Mouse (Mus musculus): ENCODE data around the gene Vmn1r175. TPM values are rescaled to one million over a fixed set of nuclear protein-coding genes. Genes with fewer than 3 reads are reported as not detected.
"Not testable (repeated sequence)": the region's sequence is repeated elsewhere in the genome, so short reads cannot be mapped to it uniquely, and the experiment has no call there.

The Vmn1r175 gene
- polyA plus RNA-seq (2015; fragmentation: Nextera tagmentation; extraction: Ambion mirVana): not detected in 2 replicates

DNA sequence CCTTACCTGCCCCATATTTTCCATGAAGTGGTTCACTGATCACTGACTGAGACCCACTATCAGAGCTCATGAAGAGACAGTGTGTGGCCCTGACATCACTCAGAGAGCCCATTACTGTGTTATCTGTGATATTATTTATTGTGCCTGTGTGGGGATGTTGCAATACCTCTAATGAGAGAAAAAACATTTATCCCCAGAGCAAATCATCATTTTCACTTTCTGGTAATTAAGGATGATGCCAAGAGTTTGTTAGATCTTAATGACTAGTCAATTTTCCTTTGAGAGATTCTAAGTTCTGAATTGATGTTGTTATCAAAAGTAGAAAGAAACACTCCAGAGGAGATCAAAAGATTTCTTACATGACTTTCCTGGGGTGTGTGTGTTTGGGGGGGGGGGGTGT, at the start of gene Vmn1r175:
Vmn1r175 (minus strand) TSS at position 101 of the 400 bp plus-strand sequence.
- not testable (repeated sequence) for H3K9me3 ChIP-seq (ENCODE audit: control insufficient read depth); H3K4me2 ChIP-seq (replicated peaks; ENCODE audit: low read depth); H3K4me1 ChIP-seq (replicated peaks; ENCODE audit: control insufficient read depth, insufficient read depth, low read length); H3K9ac ChIP-seq (ENCODE audit: low read depth, low read length); H3K27me3 ChIP-seq (replicated peaks; ENCODE audit: control insufficient read depth, insufficient read depth, low read length); H3K36me3 ChIP-seq (ENCODE audit: control insufficient read depth, insufficient read depth); ATAC-seq; H3K4me3 ChIP-seq (ENCODE audit: low read depth, low read length); H3K27ac ChIP-seq (ENCODE audit: low read depth, low read length)

DNA sequence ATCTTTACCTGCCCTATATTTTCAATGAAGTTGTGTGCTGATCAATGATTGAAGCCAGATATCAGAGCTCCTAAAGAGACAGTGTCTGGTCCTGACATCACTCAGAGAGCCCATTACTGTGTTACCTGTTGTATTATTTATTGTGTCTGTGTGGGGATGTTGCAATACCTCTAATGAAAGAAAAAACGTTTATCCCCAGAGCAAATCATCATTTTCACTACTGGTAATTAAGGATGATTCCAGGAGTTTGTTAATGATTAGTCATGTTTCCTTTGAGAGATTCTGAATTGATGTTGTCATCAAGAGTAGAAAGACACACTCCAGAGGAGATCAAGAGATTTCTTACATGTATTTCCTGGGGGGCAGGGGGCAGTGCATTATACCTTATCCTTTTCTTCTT, 26.8 kb upstream of the Vmn1r175 start, which contains the start of gene Vmn1r176:
Vmn1r176 (minus strand) TSS at position 101 of the 400 bp plus-strand sequence.
- WGBS: no CpG with 5 or more reads among the region's 1 CpGs

DNA sequence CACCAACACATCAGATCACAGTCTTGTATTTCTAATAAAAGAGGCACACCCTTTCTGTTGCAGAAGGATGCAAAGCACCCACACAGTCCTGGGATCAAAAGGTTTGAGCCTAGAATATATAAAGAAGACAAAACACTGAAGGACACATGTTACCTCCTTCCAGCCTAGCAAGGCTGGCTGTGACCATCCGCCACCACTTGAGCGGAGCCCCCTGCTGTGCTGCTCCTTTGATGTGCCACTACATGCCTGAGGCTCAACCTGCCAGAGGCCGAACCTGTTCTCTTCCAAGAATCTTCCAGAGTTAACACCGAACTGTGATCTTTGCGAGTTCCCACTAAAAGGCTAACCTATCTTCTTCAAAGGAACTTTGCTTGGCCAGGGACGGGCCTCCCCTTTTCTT, 25.9 kb downstream of the Vmn1r175 start:
- TF ChIP-seq CTCF (IDR thresholded peaks at IDR 0.05; ENCODE audit: low read depth): no peak
- WGBS: 83% methylated on average over 6 of the region's 6 CpGs

More for the DNA sequence above, 26.8 kb upstream of the Vmn1r175 start, which contains the start of gene Vmn1r176:
- H3K4me2 ChIP-seq (replicated peaks; ENCODE audit: low read depth); H3K27ac ChIP-seq (ENCODE audit: low read depth, low read length); H3K36me3 ChIP-seq (ENCODE audit: control insufficient read depth, insufficient read depth); H3K9ac ChIP-seq (ENCODE audit: low read depth, low read length); H3K9me3 ChIP-seq (ENCODE audit: control insufficient read depth); H3K27me3 ChIP-seq (replicated peaks; ENCODE audit: control insufficient read depth, insufficient read depth, low read length); ATAC-seq; H3K4me1 ChIP-seq (replicated peaks; ENCODE audit: control insufficient read depth, insufficient read depth, low read length); H3K4me3 ChIP-seq (ENCODE audit: low read depth, low read length): not testable (repeated sequence)

More for the DNA sequence above, 25.9 kb downstream of the Vmn1r175 start:
- Histone ChIP-seq H3K4me1 (replicated peaks; ENCODE audit: control insufficient read depth, insufficient read depth, low read length) (no peaks in the 10 kb centered on the region), H3K9ac (ENCODE audit: low read depth, low read length) (no peak overlapping the region), H3K4me2 (replicated peaks; ENCODE audit: low read depth) (no peak overlapping the region), H3K4me3 (ENCODE audit: low read depth, low read length) (no peak overlapping the region), H3K9me3 (ENCODE audit: control insufficient read depth) (peaks cover 6% of the 10 kb centered on the region; the same call in 1 of the 2 replicates), H3K27me3 (replicated peaks; ENCODE audit: control insufficient read depth, insufficient read depth, low read length) (no peaks in the 10 kb centered on the region), H3K27ac (ENCODE audit: low read depth, low read length) (no peak overlapping the region), H3K36me3 (ENCODE audit: control insufficient read depth, insufficient read depth) (no peaks in the 10 kb centered on the region)
- ATAC-seq: no peak

Other genes with a start within 250 kb of the Vmn1r175 start
- not detected in 2 replicates for gene Vmn1r169, start 235.1 kb downstream of the Vmn1r175 start, polyA plus RNA-seq (2015; fragmentation: Nextera tagmentation; extraction: Ambion mirVana)
- not detected in 2 replicates for gene Vmn1r170, start 204.5 kb downstream of the Vmn1r175 start, polyA plus RNA-seq (2015; fragmentation: Nextera tagmentation; extraction: Ambion mirVana)
- not detected in 2 replicates for gene Vmn1r171, start 179.9 kb downstream of the Vmn1r175 start, polyA plus RNA-seq (2015; fragmentation: Nextera tagmentation; extraction: Ambion mirVana)
- gene Vmn1r172, start 152.3 kb downstream of the Vmn1r175 start, polyA plus RNA-seq (2015; fragmentation: Nextera tagmentation; extraction: Ambion mirVana): not detected in 2 replicates
- gene Vmn1r173, start 109.9 kb downstream of the Vmn1r175 start, polyA plus RNA-seq (2015; fragmentation: Nextera tagmentation; extraction: Ambion mirVana): not detected in 2 replicates
- not detected in 2 replicates for gene Vmn1r174, start 58.4 kb downstream of the Vmn1r175 start, polyA plus RNA-seq (2015; fragmentation: Nextera tagmentation; extraction: Ambion mirVana)
- not detected in 2 replicates for gene Vmn1r176, start 26.7 kb upstream of the Vmn1r175 start, polyA plus RNA-seq (2015; fragmentation: Nextera tagmentation; extraction: Ambion mirVana)
- not detected in 2 replicates for gene Vmn1r177, start 55.8 kb upstream of the Vmn1r175 start, polyA plus RNA-seq (2015; fragmentation: Nextera tagmentation; extraction: Ambion mirVana)
- not detected in 2 replicates for gene Vmn1r178, start 81.4 kb upstream of the Vmn1r175 start, polyA plus RNA-seq (2015; fragmentation: Nextera tagmentation; extraction: Ambion mirVana)
- not detected in 2 replicates for gene Vmn1r179, start 116.3 kb upstream of the Vmn1r175 start, polyA plus RNA-seq (2015; fragmentation: Nextera tagmentation; extraction: Ambion mirVana)
- not detected in 2 replicates for gene Vmn1r180, start 140.0 kb upstream of the Vmn1r175 start, polyA plus RNA-seq (2015; fragmentation: Nextera tagmentation; extraction: Ambion mirVana)
- not detected in 2 replicates for gene Vmn1r181, start 164.0 kb upstream of the Vmn1r175 start, polyA plus RNA-seq (2015; fragmentation: Nextera tagmentation; extraction: Ambion mirVana)
- not detected in 2 replicates for gene V1rd19, start 191.0 kb upstream of the Vmn1r175 start, polyA plus RNA-seq (2015; fragmentation: Nextera tagmentation; extraction: Ambion mirVana)
- gene Vmn1r183, start 242.6 kb upstream of the Vmn1r175 start, polyA plus RNA-seq (2015; fragmentation: Nextera tagmentation; extraction: Ambion mirVana): not detected in 2 replicates